Mouse (Mus musculus) hindbrain, embryonic 16.5 days (tissue): Measurements from ENCODE around the gene Bad. TPM values are rescaled to one million over a fixed set of nuclear protein-coding genes. Genes with fewer than 3 reads are reported as not detected.
"Not testable (repeated sequence)": the region's sequence is repeated elsewhere in the genome, so short reads cannot be mapped to it uniquely, and the experiment has no call there.

ENCODE experiments used
- ATAC-seq: fragments of 200-750 bp; cut with Nextera tagmentation; 2 replicates; pipeline ENCODE4 v1.8.0; 2017; ENCODE audit warnings: moderate TSS enrichment, moderate library complexity
- H3K27ac ChIP-seq: fragments of 300-500 bp; sonication (generic); 2 replicates; pipeline ENCODE4 v1.5.1; 2014; ENCODE audit warnings: low read depth, mild to moderate bottlenecking, control low read depth, low read length, moderate library complexity
- H3K27me3 ChIP-seq: fragments of 300-500 bp; sonication (generic); replicated peaks from 2 replicates; pipeline ENCODE4 v1.6.1; 2014; ENCODE audit warnings: low read length; ENCODE audit not compliant: control insufficient read depth, insufficient read depth
- H3K36me3 ChIP-seq: fragments of 300-500 bp; sonication (generic); 2 replicates; pipeline ENCODE4 v1.6.1; 2014; ENCODE audit warnings: mild to moderate bottlenecking, low read length, moderate library complexity, mixed read lengths; ENCODE audit not compliant: control insufficient read depth, insufficient read depth
- H3K4me1 ChIP-seq: fragments of 300-500 bp; sonication (generic); 2 replicates; pipeline ENCODE4 v1.6.1; 2014; ENCODE audit warnings: low read depth, low read length; ENCODE audit not compliant: control insufficient read depth, insufficient read depth
- H3K4me2 ChIP-seq: fragments of 300-500 bp; sonication (generic); 2 replicates; pipeline ENCODE4 v1.6.1; 2014; ENCODE audit warnings: mild to moderate bottlenecking, low read length, control low read depth, moderate library complexity
- H3K4me3 ChIP-seq: fragments of 300-500 bp; sonication (generic); 2 replicates; pipeline ENCODE4 v1.5.1; 2014; ENCODE audit warnings: mild to moderate bottlenecking, low read length, control low read depth, moderate library complexity
- H3K9ac ChIP-seq: fragments of 300-500 bp; sonication (generic); 2 replicates; pipeline ENCODE4 v1.6.1; 2014; ENCODE audit warnings: low read depth, mild to moderate bottlenecking, control low read depth, low read length, moderate library complexity
- H3K9me3 ChIP-seq: fragments of 300-500 bp; sonication (generic); 2 replicates; pipeline ENCODE4 v1.6.1; 2014; ENCODE audit warnings: mild to moderate bottlenecking, low read length, moderate library complexity; ENCODE audit not compliant: control insufficient read depth
- WGBS: fragments of 180-500 bp; shearing (Covaris S2); extraction: QIAGEN DNeasy Blood & Tissue Kit; methylation state at CpG from one replicate; pipeline ENCODE4 v1.1.7; 2014; 5-methylcytosine and 5-hydroxymethylcytosine counted together
- polyA plus RNA-seq: library from polyadenylated mRNA; unstranded; fragments of >200 nt; fragmentation: Nextera tagmentation; extraction: Ambion mirVana; gene quantifications from 2 replicates; pipeline ENCODE4 v1.2.1, GENCODE M21; 2015

Gene Bad
- polyA plus RNA-seq, 1 experiment from 2014 or later, result 109 TPM

DNA sequence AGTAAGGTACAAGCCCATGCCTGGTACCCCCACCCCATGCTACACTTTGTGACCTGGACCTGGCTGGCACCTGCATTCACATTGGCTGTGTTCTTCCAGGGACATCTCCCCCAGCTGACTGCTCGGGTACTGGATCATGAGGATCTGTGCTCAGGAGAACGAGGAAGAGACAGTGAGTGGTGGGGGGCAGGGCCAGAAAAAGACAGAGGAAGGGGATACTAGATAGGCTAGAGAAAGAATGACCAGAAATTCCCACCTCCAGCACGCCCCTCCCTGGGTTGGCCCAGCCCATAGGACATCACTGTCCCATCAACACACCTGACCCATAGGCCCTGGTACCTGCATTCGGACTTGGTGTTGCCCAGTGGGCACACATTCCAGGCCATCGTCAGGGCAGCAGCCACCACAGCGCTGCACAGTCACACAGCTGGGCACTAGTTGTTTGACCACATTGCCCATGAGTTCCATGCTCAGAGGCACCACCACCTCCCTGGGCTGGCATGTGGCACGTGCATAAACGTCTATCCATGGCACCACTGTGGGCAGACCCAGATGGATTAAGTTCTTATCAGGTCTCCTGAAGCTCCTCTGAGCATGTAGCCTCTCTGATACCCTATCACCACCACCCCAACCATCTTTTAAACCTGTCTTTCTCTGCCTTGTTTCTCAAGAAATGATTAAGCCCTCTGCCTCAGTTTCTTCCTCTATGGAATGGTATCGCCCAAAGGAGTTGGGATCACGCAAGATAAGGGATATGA is 44.5 kb downstream of the Bad start:
- no peak overlapping the region; the same call in 1 of the 2 replicates for H3K27ac ChIP-seq
- H3K27me3 ChIP-seq, result no peaks in the 10 kb centered on the region
- 74% methylated on average over 10 of the region's 10 CpGs for WGBS
- H3K4me1 ChIP-seq, result peaks cover 18% of the 10 kb centered on the region
- H3K9ac ChIP-seq, result no peak overlapping the region; the same call in 1 of the 2 replicates
- peaks cover 12% of the 10 kb centered on the region for H3K36me3 ChIP-seq
- H3K4me3 ChIP-seq, result peak overlapping the region; percentile 84
- peak overlapping the region; percentile 95 for H3K4me2 ChIP-seq
- no peak for ATAC-seq
- no peaks in the 10 kb centered on the region for H3K9me3 ChIP-seq

DNA sequence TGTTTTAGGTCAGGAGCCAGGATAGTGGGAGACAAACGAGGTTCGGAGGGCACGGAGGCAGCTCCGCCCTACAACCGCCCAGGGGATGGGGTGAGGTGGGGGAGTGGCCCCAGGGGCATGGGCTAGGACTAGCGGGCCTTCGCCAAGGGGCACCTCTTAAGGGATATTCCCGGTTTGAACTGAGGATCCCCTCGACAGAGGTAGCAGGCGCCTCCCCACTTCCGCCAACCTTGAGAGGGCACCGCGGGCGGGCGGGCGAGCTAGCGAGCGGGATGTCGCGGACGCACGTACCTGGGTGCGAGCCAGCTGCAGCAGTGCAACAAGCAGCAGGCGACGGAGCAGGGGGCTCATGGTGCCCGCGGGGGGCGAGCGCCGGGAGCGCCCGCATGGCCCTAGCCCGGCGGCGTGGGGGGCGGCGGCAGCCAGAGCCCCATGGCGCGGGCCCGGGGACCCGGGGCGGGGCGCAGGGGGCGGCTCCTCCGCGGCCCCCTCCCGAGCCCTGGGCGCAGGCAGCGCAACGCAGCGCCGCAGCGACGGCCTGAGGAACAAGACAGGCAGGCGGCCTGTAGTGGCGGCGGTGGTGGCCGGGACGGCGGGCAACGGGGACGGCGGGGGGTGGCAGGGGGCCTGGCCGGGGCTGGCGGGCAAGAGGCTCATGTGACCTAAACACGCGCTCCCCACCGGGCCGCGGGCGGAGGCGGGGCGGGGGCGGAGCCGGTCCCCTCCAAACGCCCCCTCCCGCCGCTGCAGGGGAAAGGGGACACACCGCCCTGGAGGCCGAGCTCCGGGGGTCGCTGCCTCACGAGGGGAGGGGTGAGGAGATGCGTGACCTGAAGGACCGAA is 45.6 kb downstream of the Bad start, which contains the start of gene Vegfb:
Gene Vegfb, minus strand, starts transcription at position 591 of the 843 bp plus-strand sequence.
- WGBS, result under 1% methylated on average over 57 of the region's 85 CpGs
- peak within 1 kb of the TSS; percentile 98 for H3K9ac ChIP-seq
- peak within 1 kb of the TSS; percentile 89 for H3K27ac ChIP-seq
- H3K27me3 ChIP-seq, result no peaks in the 10 kb centered on the region
- peak within 1 kb of the TSS; percentile 95 for H3K4me2 ChIP-seq
- peak; percentile 32 for ATAC-seq
- no peaks in the 10 kb centered on the region for H3K9me3 ChIP-seq
- peaks cover 10% of the 10 kb centered on the region for H3K36me3 ChIP-seq
- H3K4me3 ChIP-seq, result peak within 1 kb of the TSS; percentile 84
- peaks cover 23% of the 10 kb centered on the region for H3K4me1 ChIP-seq

- 2% methylated on average over 8 of the region's 8 CpGs for WGBS
- H3K36me3 ChIP-seq, result peaks cover 5% of the 10 kb centered on the region; the same call in 1 of the 2 replicates
- no peak for ATAC-seq
- no peaks in the 10 kb centered on the region for H3K27me3 ChIP-seq
- H3K4me1 ChIP-seq, result peaks cover 25% of the 10 kb centered on the region
- H3K9me3 ChIP-seq, result no peaks in the 10 kb centered on the region
- peak overlapping the region; percentile 98 for H3K9ac ChIP-seq
- peak overlapping the region; percentile 89 for H3K27ac ChIP-seq
- peak overlapping the region; percentile 84 for H3K4me3 ChIP-seq
- H3K4me2 ChIP-seq, result peak overlapping the region; percentile 95
Observed at GRCm38 (mm10) chr19:6987904-6988285, 46.2 kb downstream of the Bad start.

GRCm38 (mm10) chr19:6989251-6989650 is 47.6 kb downstream of the Bad start:
- no peaks in the 10 kb centered on the region for H3K9me3 ChIP-seq
- H3K9ac ChIP-seq, result no peak overlapping the region
- H3K4me2 ChIP-seq, result no peak overlapping the region
- peaks cover 29% of the 10 kb centered on the region for H3K4me1 ChIP-seq
- no peak overlapping the region for H3K4me3 ChIP-seq
- WGBS, result 88% methylated on average over 8 of the region's 8 CpGs
- H3K27ac ChIP-seq, result no peak overlapping the region
- peaks cover 3% of the 10 kb centered on the region; the same call in 1 of the 2 replicates for H3K36me3 ChIP-seq
- H3K27me3 ChIP-seq, result no peaks in the 10 kb centered on the region
- ATAC-seq, result no peak

- no peak overlapping the region for H3K27ac ChIP-seq
- H3K9ac ChIP-seq, result no peak overlapping the region
- no peak overlapping the region for H3K4me2 ChIP-seq
- H3K4me3 ChIP-seq, result no peak overlapping the region
- H3K36me3 ChIP-seq, result no peaks in the 10 kb centered on the region
- H3K4me1 ChIP-seq, result peaks cover 41% of the 10 kb centered on the region
- 85% methylated on average over 6 of the region's 6 CpGs for WGBS
- no peak for ATAC-seq
- H3K9me3 ChIP-seq, result no peaks in the 10 kb centered on the region
- no peaks in the 10 kb centered on the region for H3K27me3 ChIP-seq
Observed at GRCm38 (mm10) chr19:6990712-6991111, 49.1 kb downstream of the Bad start.

GRCm38 (mm10) chr19:6991166-6991565 is 49.5 kb downstream of the Bad start:
- WGBS, result 93% methylated on average over 6 of the region's 6 CpGs
- H3K4me1 ChIP-seq, result peaks cover 37% of the 10 kb centered on the region

GRCm38 (mm10) chr19:6992011-6992858 is 50.6 kb downstream of the Bad start, which contains the start of gene Dnajc4:
TSS of gene Dnajc4 (minus strand) at chr19:6992572.
- Histone ChIP-seq H3K9me3 (no peaks in the 10 kb centered on the region), H3K36me3 (no peaks in the 10 kb centered on the region), H3K27ac (peak within 1 kb of the TSS; percentile 26), H3K4me3 (peak within 1 kb of the TSS; percentile 41), H3K4me1 (peaks cover 38% of the 10 kb centered on the region), H3K27me3 (no peaks in the 10 kb centered on the region), H3K4me2 (peak within 1 kb of the TSS; percentile 70), H3K9ac (peak within 1 kb of the TSS; percentile 62)
- peak; percentile 92 for ATAC-seq
- WGBS, result 1% methylated on average over 37 of the region's 37 CpGs

More at GRCm38 (mm10) chr19:6991166-6991565, 49.5 kb downstream of the Bad start:
- not testable (repeated sequence) for H3K4me3 ChIP-seq, H3K36me3 ChIP-seq, H3K9me3 ChIP-seq, H3K4me2 ChIP-seq, H3K27ac ChIP-seq, H3K9ac ChIP-seq, H3K27me3 ChIP-seq, ATAC-seq

- WGBS, result 61% methylated on average over 14 of the region's 14 CpGs
- no peak overlapping the region for H3K27ac ChIP-seq
- H3K9ac ChIP-seq, result peak overlapping the region; percentile 50
- peak overlapping the region; percentile 70 for H3K4me2 ChIP-seq
- H3K36me3 ChIP-seq, result no peaks in the 10 kb centered on the region
- H3K27me3 ChIP-seq, result no peaks in the 10 kb centered on the region
- peaks cover 36% of the 10 kb centered on the region for H3K4me1 ChIP-seq
- H3K9me3 ChIP-seq, result no peaks in the 10 kb centered on the region
- H3K4me3 ChIP-seq, result peak overlapping the region; percentile 41
- no peak for ATAC-seq
Observed at GRCm38 (mm10) chr19:6993011-6993770, 51.5 kb downstream of the Bad start.
